Mouse (Mus musculus) kidney, embryonic 16.5 days (tissue): ENCODE results near the gene Mettl21e. TPM values are rescaled to one million over a fixed set of nuclear protein-coding genes. Genes with fewer than 3 reads are reported as not detected.

Experiments
- ATAC-seq: fragments of 200-750 bp; cut with Nextera tagmentation; 2 replicates; pipeline ENCODE4 v1.8.0; 2017; ENCODE audit warnings: moderate TSS enrichment; ENCODE audit not compliant: low FRiP score, low TSS enrichment
- H3K27ac ChIP-seq: fragments of 300-500 bp; sonication (generic); 2 replicates; pipeline ENCODE4 v1.5.1; 2014; ENCODE audit warnings: low read length
- H3K27me3 ChIP-seq: fragments of 300-500 bp; sonication (generic); 2 replicates; pipeline ENCODE4 v1.6.1; 2014; ENCODE audit warnings: low read length, control low read depth, mixed read lengths; ENCODE audit not compliant: insufficient read depth
- H3K36me3 ChIP-seq: fragments of 300-500 bp; sonication (generic); 2 replicates; pipeline ENCODE4 v1.6.1; 2014; ENCODE audit warnings: low read length, control low read depth, mixed read lengths; ENCODE audit not compliant: insufficient read depth
- H3K4me1 ChIP-seq: fragments of 300-500 bp; sonication (generic); 2 replicates; pipeline ENCODE4 v1.6.1; 2014; ENCODE audit warnings: low read length, control low read depth, mixed read lengths; ENCODE audit not compliant: insufficient read depth
- H3K4me2 ChIP-seq: fragments of 300-500 bp; sonication (generic); replicated peaks from 2 replicates; pipeline ENCODE4 v1.6.1; 2014; ENCODE audit warnings: low read depth, low read length
- H3K4me3 ChIP-seq: fragments of 300-500 bp; sonication (generic); 2 replicates; pipeline ENCODE4 v1.5.1; 2014; ENCODE audit warnings: mild to moderate bottlenecking, low read length
- H3K9ac ChIP-seq: fragments of 300-500 bp; sonication (generic); replicated peaks from 2 replicates; pipeline ENCODE4 v1.6.1; 2014; ENCODE audit warnings: low read length
- H3K9me3 ChIP-seq: fragments of 300-500 bp; sonication (generic); 2 replicates; pipeline ENCODE4 v1.6.1; 2016; ENCODE audit warnings: low read length, control low read depth
- WGBS: fragments of 180-500 bp; shearing (Covaris S2); extraction: QIAGEN DNeasy Blood & Tissue Kit; methylation state at CpG from one replicate; pipeline ENCODE4 v1.1.7; 2014; 5-methylcytosine and 5-hydroxymethylcytosine counted together
- polyA plus RNA-seq: library from polyadenylated mRNA; unstranded; fragments of >200 nt; fragmentation: Nextera tagmentation; extraction: Ambion mirVana; gene quantifications from 2 replicates; pipeline ENCODE4 v1.2.1, GENCODE M21; 2015

Gene Mettl21e
- polyA plus RNA-seq, 1 experiment from 2014 or later = 0.07 TPM

DNA sequence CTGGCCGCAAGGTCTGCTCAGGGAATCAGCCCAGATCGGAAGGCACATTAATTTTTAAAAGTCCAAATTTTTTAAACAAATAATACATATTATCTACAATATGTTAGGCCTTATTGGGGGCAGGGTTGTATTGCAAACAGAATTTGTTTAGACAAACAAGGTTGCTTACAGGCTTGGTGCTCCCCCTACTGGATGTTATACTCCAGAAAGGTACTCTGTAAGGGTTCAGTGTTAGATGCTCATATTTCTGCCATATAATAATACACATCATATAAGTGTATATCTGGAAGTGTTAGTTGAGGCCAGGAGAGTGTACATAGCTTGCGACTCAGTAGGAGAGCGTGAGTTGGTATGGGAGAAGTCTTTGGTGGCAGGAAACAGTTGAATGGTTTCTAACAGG lies 63.5 kb downstream of the Mettl21e start:
- Histone ChIP-seq H3K27ac (no peak overlapping the region), H3K27me3 (no peaks in the 10 kb centered on the region), H3K36me3 (peaks cover 22% of the 10 kb centered on the region), H3K4me2 (no peak overlapping the region), H3K9ac (no peak overlapping the region), H3K4me3 (no peak overlapping the region), H3K4me1 (no peaks in the 10 kb centered on the region), H3K9me3 (no peaks in the 10 kb centered on the region)
- no peak for ATAC-seq
- 94% methylated on average over 4 of the region's 4 CpGs for WGBS

Other genes starting within 250 kb of the Mettl21e start
- 0.24 and 0.36 TPM in 2 replicates for gene Mettl21c, start 198.9 kb downstream of the Mettl21e start, polyA plus RNA-seq
- gene Gm8251, start 157.0 kb downstream of the Mettl21e start, polyA plus RNA-seq = 0.05 and 0.06 TPM in 2 replicates
- gene Tex30, start 116.5 kb downstream of the Mettl21e start, polyA plus RNA-seq = 76.7 and 79.9 TPM in 2 replicates
- gene Kdelc1, start 100.2 kb downstream of the Mettl21e start, polyA plus RNA-seq = 70.6 and 71.7 TPM in 2 replicates
- gene Bivm, start 100.0 kb downstream of the Mettl21e start, polyA plus RNA-seq = 19.9 and 22.8 TPM in 2 replicates
- gene Ercc5, start 71.2 kb downstream of the Mettl21e start, polyA plus RNA-seq = 16.2 and 17.1 TPM in 2 replicates